Mouse (Mus musculus): ENCODE results near the gene Kif27. TPM values are rescaled to one million over a fixed set of nuclear protein-coding genes. Genes with fewer than 3 reads are reported as not detected.
A peak's percentile ranks its signal among the peaks of the same experiment; 100 is the strongest.

The Kif27 gene
- total RNA-seq, 2 experiments from 2014 or later, result 0.08 TPM; not detected in 1

- intact Hi-C loops (cut with DNase I), result no loop called here
- H3K4me3 ChIP-seq, result no peak overlapping the region
- H3K27ac ChIP-seq, result no peak overlapping the region
- DNase-seq, result no peak
- no peak for TF ChIP-seq CTCF (IDR thresholded peaks at IDR 0.05)
These were observed 63.3 kb downstream of the Kif27 start for GRCm38 (mm10) chr13:58295582-58295981.

- TF ChIP-seq CTCF (IDR thresholded peaks at IDR 0.05), result no peak
- H3K27ac ChIP-seq, result no peak overlapping the region
- intact Hi-C loops (cut with DNase I), result no loop called here
- no peak overlapping the region for H3K4me3 ChIP-seq
- no peak for DNase-seq
These were observed 66.1 kb downstream of the Kif27 start for GRCm38 (mm10) chr13:58292811-58293210.

GRCm38 (mm10) chr13:58289308-58289707 lies 69.6 kb downstream of the Kif27 start:
- Histone ChIP-seq H3K4me3 (no peak overlapping the region), H3K27ac (no peak overlapping the region)
- intact Hi-C loops (cut with DNase I), result loop anchor here (2.0 to 5.0 kb wide), 2 partner anchors 95 to 298 kb away; partner anchors contain the start of gene 2210016F16Rik
- no peak for DNase-seq
- TF ChIP-seq CTCF (IDR thresholded peaks at IDR 0.05), result peak; percentile 49

GRCm38 (mm10) chr13:58287822-58288221 lies 71.1 kb downstream of the Kif27 start:
- H3K27ac ChIP-seq, result no peak overlapping the region
- intact Hi-C loops (cut with DNase I), result loop anchor here (1.0 to 5.0 kb wide), 3 partner anchors 97 to 299 kb away; partner anchors contain the start of gene 2210016F16Rik
- peak; percentile 89 for DNase-seq
- H3K4me3 ChIP-seq, result no peak overlapping the region
- peak; percentile 98 for TF ChIP-seq CTCF (IDR thresholded peaks at IDR 0.05)

- H3K4me3 ChIP-seq, result no peak overlapping the region
- TF ChIP-seq CTCF (IDR thresholded peaks at IDR 0.05), result no peak
- H3K27ac ChIP-seq, result no peak overlapping the region
- intact Hi-C loops (cut with DNase I), result no loop called here
- no peak for DNase-seq
These were observed 75.5 kb downstream of the Kif27 start for GRCm38 (mm10) chr13:58283466-58283865.

GRCm38 (mm10) chr13:58281936-58282335 lies 77.0 kb downstream of the Kif27 start:
- intact Hi-C loops (cut with DNase I), result no loop called here
- no peak for DNase-seq

GRCm38 (mm10) chr13:58280528-58280927 lies 78.4 kb downstream of the Kif27 start:
- no peak overlapping the region for H3K27ac ChIP-seq
- no peak for DNase-seq
- H3K4me3 ChIP-seq, result no peak overlapping the region
- intact Hi-C loops (cut with DNase I), result no loop called here
- TF ChIP-seq CTCF (IDR thresholded peaks at IDR 0.05), result no peak

More at GRCm38 (mm10) chr13:58281936-58282335, 77.0 kb downstream of the Kif27 start:
- H3K4me3 ChIP-seq, result no peak overlapping the region
- no peak overlapping the region for H3K27ac ChIP-seq
- TF ChIP-seq CTCF (IDR thresholded peaks at IDR 0.05), result no peak

GRCm38 (mm10) chr13:58276256-58276655 lies 82.7 kb downstream of the Kif27 start:
- intact Hi-C loops (cut with DNase I), result loop anchor here (10.0 kb wide), 1 partner anchor 261 kb away; no protein-coding TSS in a partner anchor
- Histone ChIP-seq H3K4me3 (no peak overlapping the region), H3K27ac (no peak overlapping the region)
- DNase-seq, result no peak
- no peak for TF ChIP-seq CTCF (IDR thresholded peaks at IDR 0.05)

- intact Hi-C loops (cut with DNase I), result loop anchor here (10.0 kb wide), 1 partner anchor 261 kb away; no protein-coding TSS in a partner anchor
These were observed 83.3 kb downstream of the Kif27 start, which contains the start of gene Gkap1 for GRCm38 (mm10) chr13:58275599-58275998. Gene Gkap1, minus strand, starts transcription at chr13:58275699.

GRCm38 (mm10) chr13:58275076-58275475 lies 83.8 kb downstream of the Kif27 start:
- H3K4me3 ChIP-seq, result peak overlapping the region; percentile 81
- no peak for DNase-seq
- peak overlapping the region; percentile 81; the same call in 1 of the 2 replicates for H3K27ac ChIP-seq
- intact Hi-C loops (cut with DNase I), result loop anchor here (10.0 kb wide), 1 partner anchor 260 kb away; no protein-coding TSS in a partner anchor
- TF ChIP-seq CTCF (IDR thresholded peaks at IDR 0.05), result no peak

More at GRCm38 (mm10) chr13:58275599-58275998, 83.3 kb downstream of the Kif27 start, which contains the start of gene Gkap1:
- Histone ChIP-seq H3K4me3 (peak within 1 kb of the TSS; percentile 81), H3K27ac (peak within 1 kb of the TSS; percentile 81)
- no peak for TF ChIP-seq CTCF (IDR thresholded peaks at IDR 0.05)
- DNase-seq, result no peak

GRCm38 (mm10) chr13:58274259-58274991 lies 84.5 kb downstream of the Kif27 start:
- peak overlapping the region; percentile 81 for H3K4me3 ChIP-seq
- peak; percentile 84 for DNase-seq
- TF ChIP-seq CTCF (IDR thresholded peaks at IDR 0.05), result no peak
- peak overlapping the region; percentile 81 for H3K27ac ChIP-seq
- intact Hi-C loops (cut with DNase I), result loop anchor here (10.0 kb wide), 1 partner anchor 260 kb away; no protein-coding TSS in a partner anchor

GRCm38 (mm10) chr13:58273411-58274258 lies 85.3 kb downstream of the Kif27 start:
- H3K27ac ChIP-seq, result peak overlapping the region; percentile 81

More at GRCm38 (mm10) chr13:58273411-58274258, 85.3 kb downstream of the Kif27 start:
- DNase-seq, result peak; percentile 48
- intact Hi-C loops (cut with DNase I), result loop anchor here (10.0 kb wide), 1 partner anchor 259 kb away; no protein-coding TSS in a partner anchor
- TF ChIP-seq CTCF (IDR thresholded peaks at IDR 0.05), result no peak
- H3K4me3 ChIP-seq, result peak overlapping the region; percentile 81

Measured in gastrocnemius, adult 2 months (tissue).